Mouse (Mus musculus): Measurements from ENCODE around the gene Lrrc74a.

- no peak for TF ChIP-seq GATA2 (IDR thresholded peaks at IDR 0.05; ENCODE audit: borderline replicate concordance, low read depth, low read length)
- TF ChIP-seq POLR2AphosphoS5 (IDR thresholded peaks at IDR 0.05; ENCODE audit: insufficient replicate concordance, low read depth, low read length) = no peak
Measured at GRCm38 (mm10) chr12:86686551-86687330, 47.4 kb upstream of the Lrrc74a start.
